Mouse (Mus musculus): ENCODE measurements at regions not wholly inside any gene's neighbourhood (a gene's known extent, or its start where the extent isn't known, plus 50 kb on each side); places are given as distances from the start of the nearest gene placed in this dataset.
"Not testable (repeated sequence)": the region's sequence is repeated elsewhere in the genome, so short reads cannot be mapped to it uniquely, and the experiment has no call there.

DNA sequence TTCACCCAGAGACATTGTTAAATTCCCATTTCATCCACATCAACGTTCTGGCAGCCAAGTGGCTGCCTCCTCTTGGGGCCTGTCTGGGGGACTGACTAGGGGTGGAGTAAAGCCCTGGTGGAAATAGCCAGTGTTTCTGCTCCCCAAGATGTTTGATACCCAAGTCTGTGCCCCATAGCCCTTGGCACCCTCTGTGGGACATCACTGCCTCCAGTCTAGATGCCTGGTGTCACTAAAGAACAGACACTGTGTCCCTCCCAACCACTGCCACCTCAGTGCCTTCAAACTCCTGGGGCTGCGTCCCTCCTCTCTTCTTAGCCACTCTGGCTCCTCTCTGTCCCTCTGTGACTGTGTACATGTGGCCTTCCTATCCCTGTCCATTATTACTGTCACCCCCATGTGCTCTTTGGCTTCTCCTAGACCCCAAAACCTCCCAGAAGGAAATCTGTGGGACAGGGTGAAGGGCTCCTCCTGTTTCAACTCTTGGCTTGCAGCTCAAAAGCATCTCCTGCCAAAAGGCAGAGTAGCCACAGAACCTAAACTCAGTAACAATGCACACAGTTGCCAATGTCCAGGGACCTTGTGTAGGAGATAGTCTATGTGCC is 224.8 kb upstream of the Irx4 start:
- no peak for DNase-seq (ENCODE audit: low spot score)

- DNase-seq (ENCODE audit: low spot score): no peak
Observed at GRCm38 (mm10) chr13:73039731-73040130, 220.5 kb upstream of the Irx4 start.

GRCm38 (mm10) chr13:73041233-73042040 is 218.8 kb upstream of the Irx4 start:
- DNase-seq (ENCODE audit: low spot score): no peak

GRCm38 (mm10) chr13:73069840-73070530 is 190.3 kb upstream of the Irx4 start:
- DNase-seq (ENCODE audit: low spot score): no peak

DNA sequence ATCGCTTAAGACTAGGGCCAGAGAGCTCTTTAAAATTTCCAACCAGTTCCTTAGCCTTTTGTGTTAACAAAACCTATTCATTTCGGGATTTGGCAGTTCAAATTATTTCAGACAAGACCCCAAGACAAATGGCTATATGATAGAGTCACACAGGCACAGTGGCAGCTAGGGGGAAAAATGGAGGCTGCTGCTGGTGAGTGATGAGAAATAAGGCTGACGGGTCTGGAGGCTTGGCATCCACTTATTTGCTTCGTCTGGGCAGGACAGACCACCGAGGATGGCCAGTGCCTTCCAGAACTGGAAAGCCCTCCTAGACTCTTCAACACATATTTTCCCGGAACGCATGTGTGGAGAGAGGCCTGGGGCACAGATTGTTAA is 189.8 kb upstream of the Irx4 start:
- no peak for DNase-seq (ENCODE audit: low spot score)

DNA sequence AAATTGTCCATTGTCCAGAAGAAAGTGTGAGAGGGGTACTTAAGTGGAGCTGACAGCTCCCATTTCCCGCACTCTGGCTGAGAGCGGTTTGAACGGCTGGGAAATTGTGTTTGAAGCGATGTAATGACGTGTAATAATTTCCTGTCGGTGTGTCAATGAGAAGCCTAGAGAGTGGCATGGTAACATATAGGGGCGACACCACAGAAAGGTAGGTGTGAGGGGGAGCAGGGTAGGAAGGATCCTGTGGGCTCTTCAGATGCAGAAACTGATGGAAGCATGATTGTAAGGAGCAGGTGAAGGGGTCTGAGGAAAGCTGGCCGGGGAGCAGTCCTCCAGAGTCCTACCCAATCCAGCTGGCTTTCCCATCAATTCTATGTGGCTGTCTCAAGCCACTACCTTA is 189.2 kb upstream of the Irx4 start:
- no peak for DNase-seq (ENCODE audit: low spot score)

GRCm38 (mm10) chr13:73071854-73072852 is 188.1 kb upstream of the Irx4 start:
- DNase-seq (ENCODE audit: low spot score): no peak

- no peak for DNase-seq (ENCODE audit: low spot score)
Observed at GRCm38 (mm10) chr13:73077866-73078430, 182.3 kb upstream of the Irx4 start.

DNA sequence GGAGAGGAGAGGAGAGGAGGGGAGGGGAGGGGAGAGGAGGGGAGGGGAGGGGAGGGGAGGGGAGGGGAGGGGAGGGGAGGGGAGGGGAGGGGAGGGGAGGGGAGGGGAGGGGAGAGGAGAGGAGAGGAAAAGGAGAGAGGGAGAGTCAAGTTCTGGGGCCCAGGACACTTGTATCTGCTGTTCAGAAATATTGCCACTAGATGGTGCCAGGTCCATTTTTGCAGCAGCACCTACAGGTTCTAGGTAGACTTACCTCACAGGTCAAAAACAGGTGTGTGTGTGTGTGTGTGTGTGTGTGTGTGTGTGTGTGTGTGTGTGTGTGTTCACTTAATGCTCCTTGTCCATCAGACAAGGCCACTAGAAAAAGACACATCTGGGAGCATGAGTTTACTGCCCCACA is 172.5 kb upstream of the Irx4 start:
- not testable (repeated sequence) for DNase-seq (ENCODE audit: low spot score)

DNA sequence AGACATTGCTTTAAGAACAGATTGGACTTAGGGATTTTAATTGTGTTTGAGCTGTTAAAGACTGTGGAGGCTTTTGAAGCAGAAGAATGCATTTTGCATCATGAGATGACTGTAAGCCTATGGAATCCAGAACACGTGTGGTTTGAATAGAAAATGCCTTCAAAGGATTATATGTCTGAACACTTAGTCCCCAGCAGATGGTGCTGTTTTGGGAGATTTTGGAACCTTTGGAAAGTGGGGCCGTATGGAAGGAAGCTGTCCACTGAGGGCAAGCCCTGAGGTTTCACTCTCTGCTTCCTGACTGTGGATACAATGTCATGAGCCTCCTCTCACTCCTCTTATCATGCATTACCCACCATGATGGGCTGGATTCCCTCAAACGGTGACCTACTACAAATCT is 168.4 kb upstream of the Irx4 start:
- DNase-seq (ENCODE audit: low spot score): no peak

- DNase-seq (ENCODE audit: low spot score): no peak
Observed at GRCm38 (mm10) chr13:73097502-73097901, 162.8 kb upstream of the Irx4 start.

- no peak for DNase-seq (ENCODE audit: low spot score)
Observed at GRCm38 (mm10) chr13:73099407-73099806, 160.9 kb upstream of the Irx4 start.

GRCm38 (mm10) chr13:73107250-73107993 is 152.9 kb upstream of the Irx4 start:
- no peak for DNase-seq (ENCODE audit: low spot score)

GRCm38 (mm10) chr13:73116822-73117632 is 143.3 kb upstream of the Irx4 start:
- no peak for DNase-seq (ENCODE audit: low spot score)

GRCm38 (mm10) chr13:73117633-73118076 is 142.6 kb upstream of the Irx4 start:
- no peak for DNase-seq (ENCODE audit: low spot score)

GRCm38 (mm10) chr13:73122945-73123344 is 137.3 kb upstream of the Irx4 start:
- DNase-seq (ENCODE audit: low spot score): no peak

DNA sequence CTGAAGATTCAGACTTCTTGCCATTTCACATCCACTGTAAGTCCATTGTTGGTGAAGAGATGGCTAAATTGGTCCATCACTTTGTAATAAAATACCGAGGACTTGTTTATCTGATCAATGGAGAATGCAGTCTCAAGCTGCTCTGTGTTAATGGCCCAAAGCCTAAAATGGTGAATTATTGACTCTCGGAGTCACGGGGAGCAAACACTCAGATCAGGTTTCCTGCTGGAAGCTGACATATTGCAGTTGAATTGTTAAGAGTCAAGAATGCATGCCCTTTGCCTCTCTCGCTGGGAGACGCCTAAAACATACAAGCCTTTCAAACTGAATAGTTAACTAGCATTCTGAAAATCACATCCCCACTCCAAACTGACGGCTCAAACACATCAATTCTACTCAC is 129.0 kb upstream of the Irx4 start:
- DNase-seq (ENCODE audit: low spot score): no peak

GRCm38 (mm10) chr13:73132746-73133145 is 127.5 kb upstream of the Irx4 start:
- no peak for DNase-seq (ENCODE audit: low spot score)

DNA sequence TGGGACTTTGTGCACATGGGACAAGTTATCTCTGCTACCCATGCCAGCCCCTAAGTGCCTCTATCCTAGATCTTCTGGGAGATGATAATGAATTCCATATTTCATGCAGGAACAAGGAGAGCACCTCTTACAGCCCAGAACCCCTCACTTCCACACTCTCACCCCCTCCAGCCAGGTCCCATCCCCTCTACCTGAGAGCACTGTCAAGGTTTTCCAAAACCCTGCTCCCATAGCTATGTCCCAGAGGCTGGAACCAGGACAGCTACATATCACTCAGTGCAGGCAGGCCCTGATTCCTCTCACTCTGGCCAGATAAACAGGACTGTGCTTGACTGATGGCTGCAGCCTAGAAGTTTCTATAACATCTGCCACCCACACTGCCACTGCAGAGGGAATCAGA is 125.3 kb upstream of the Irx4 start:
- DNase-seq (ENCODE audit: low spot score): no peak

DNA sequence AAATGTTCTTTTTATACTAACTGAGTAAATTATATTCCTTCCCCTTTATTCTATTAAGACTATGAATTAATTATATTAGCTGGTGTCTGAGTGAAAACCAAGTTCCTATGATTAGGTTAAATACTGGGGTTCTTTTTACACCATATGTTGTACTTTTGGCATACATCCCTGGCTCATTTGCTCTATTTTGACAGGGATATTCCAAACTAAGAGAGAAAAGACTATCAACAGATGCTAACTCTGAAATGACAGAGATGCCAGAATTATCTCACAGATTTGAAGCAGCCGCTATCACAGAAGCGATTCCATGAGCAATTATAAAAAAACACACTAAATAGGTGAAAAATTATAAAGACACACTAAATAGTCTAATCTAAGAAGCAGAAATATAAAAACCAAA is 119.0 kb upstream of the Irx4 start:
- no peak for DNase-seq (ENCODE audit: low spot score)
